Mouse (Mus musculus) adrenal gland, adult 2 months (tissue): ENCODE results near the gene Gata2. TPM values are rescaled to one million over a fixed set of nuclear protein-coding genes. Genes with fewer than 3 reads are reported as not detected.

Experiments used
- DNase-seq: peaks from one replicate; pipeline ENCODE4 v3.0.0; 2021
- polyA plus RNA-seq: library from polyadenylated mRNA; depleted of rRNA; stranded (reverse); fragments of >200 nt; gene quantifications from 2 replicates; pipeline ENCODE4 v1.2.3, GENCODE M21; 2012
- total RNA-seq, 2 experiments: library from RNA; stranded (reverse); gene quantifications; 2 replicates each; pipeline ENCODE4 v1.2.3; 2021

Gene Gata2
- total and polyA plus RNA-seq, 3 experiments, result 23.0 to 184 (median 52.6) TPM

GRCm38 (mm10) chr6:88208321-88208720 is 14.6 kb downstream of the Gata2 start:
- no peak for DNase-seq

- DNase-seq, result no peak
Observed at GRCm38 (mm10) chr6:88209453-88209852, 15.8 kb downstream of the Gata2 start.

- DNase-seq, result no peak
Observed at GRCm38 (mm10) chr6:88210182-88210581, 16.5 kb downstream of the Gata2 start.

DNA sequence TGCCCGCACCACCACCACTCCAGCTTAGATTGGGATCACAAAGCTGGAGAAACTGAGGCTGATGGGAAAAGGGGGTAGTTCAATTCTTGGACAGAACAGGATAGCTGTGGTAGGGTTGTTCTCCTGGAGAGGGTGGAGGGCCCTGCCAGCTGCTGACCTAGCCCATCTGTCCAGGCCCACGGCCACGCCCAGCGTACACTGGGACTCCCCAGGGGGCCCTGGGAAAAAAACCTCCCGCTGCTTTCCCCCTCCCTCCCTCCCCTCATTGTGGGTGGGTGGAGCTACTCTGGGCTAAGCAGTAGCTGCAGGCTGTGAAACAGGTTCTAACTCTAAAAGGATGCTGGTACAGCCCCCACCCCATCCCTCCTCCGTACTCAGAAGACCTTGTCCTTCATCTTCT is 22.1 kb downstream of the Gata2 start:
- DNase-seq, result no peak

DNA sequence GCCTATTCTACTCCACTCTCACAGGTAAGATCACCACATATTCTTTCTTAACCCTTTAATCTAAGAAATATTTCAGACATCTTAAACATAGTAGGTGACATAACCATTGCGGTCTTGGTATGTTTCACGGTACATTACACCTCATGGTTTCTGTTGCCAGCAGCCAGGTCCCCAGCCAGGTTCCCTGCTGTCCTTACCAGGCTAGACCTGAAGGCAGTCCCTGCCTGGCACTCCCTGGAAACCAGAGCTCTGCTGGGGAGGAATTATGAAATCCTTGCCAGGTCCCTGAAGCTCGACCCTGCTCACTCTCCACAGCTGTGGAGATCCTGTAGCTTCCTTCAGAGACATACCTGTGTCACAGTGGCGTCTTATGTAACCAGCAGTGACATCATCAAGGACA is 22.5 kb downstream of the Gata2 start:
- DNase-seq, result no peak

DNA sequence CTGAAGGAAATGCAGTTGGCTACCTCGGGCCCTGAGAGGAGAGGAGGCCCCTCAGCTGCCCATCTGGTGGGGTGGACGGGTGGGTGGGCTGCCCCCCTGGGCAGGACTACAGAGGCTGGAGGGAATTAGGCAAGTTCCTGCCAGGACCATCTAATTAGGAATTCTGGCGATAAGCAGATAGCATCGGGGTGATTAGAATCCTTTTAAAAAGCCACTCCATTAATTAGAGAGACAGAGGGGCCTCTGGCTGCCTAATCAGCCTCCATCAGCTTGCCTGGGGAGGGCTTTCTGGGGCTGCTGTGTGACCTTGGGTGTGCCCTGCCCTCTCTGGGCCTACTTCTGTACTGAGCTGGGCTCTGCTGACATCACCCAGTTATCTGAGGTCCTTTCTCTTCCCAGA is 25.4 kb downstream of the Gata2 start:
- DNase-seq, result no peak

GRCm38 (mm10) chr6:88221968-88222367 is 28.3 kb downstream of the Gata2 start, which contains the start of gene Dnajb8:
Gene Dnajb8, plus strand, starts transcription at chr6:88222268.
- DNase-seq, result no peak

- no peak for DNase-seq
Observed at GRCm38 (mm10) chr6:88226570-88226994, 32.9 kb downstream of the Gata2 start.

DNA sequence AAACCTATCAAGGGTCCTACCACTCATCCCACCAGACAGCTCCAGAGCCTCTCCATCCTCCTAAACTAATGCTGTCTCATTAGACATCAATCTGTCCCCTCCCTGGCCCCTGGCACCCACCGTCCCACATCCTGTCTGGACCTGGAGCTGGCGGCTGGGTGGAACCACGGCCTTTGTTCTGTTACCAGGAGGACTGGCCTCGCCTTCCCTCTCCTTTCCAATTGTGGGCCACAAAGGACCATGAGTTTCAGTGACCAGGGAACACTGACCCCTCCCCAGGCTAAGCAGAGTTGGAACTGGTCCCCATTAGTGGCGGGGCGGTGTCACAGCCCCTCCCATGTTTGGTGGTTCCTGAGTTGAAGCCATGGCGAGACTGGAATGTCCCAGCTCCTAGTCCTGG is 33.8 kb downstream of the Gata2 start:
- DNase-seq, result no peak

DNA sequence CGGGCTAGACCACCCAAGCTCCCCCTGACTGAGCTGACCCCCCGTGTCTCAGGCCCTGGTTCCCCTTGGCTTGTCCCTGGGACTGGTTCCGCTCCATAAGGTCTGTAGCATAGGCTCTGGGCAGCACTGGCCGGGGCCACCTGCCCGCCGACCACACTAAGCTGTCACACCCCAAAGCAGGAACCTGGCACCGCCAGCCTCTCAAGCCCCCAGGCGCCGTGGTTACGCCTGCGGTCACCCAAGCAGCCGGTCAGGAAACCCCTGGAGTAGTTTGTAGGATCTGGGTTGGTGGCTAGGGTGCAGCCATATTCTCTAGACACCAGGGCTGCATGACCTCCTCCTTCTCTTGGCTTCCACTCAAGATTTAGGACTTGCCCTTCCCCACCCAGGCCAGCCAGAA is 35.5 kb downstream of the Gata2 start:
- DNase-seq, result no peak

DNA sequence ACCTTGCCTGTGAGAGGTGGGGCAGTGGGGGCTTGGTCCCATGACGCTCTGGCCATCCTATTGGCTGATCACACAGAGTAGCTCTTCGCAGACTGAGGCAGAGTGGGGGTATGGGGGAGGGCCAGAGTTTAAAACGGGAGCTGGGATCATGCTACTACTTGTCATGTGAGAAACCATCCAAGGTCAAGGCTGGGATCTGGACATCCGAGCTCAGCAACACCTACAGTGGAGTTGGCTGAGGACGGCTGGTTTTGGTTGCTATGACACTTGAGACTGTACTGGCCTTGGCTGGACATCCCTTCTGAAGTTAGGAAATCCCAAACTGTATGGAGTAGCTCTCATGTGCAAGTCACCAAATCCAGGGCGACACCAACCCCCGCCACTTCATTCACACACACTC is 38.1 kb downstream of the Gata2 start:
- no peak for DNase-seq

DNA sequence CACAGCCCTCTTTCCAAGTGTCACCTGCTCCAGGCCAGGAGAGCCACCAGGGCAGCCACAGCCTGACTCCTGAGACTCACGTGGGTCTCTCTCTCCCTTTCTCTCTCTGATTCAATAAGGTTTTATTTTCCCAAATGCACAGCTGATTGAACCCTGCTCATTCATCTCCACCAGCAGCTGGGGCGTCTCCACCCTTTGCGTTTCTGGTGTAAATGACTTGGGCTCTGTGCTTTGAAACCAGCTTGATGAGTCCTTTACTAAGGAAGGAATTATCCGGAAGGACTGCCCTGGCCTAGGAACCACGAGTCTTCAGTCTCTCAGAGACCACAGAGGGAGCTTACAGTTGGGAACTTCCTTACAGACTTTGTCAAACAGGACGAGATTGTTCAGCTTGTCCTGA is 38.5 kb downstream of the Gata2 start:
- no peak for DNase-seq

GRCm38 (mm10) chr6:88233996-88234395 is 40.3 kb downstream of the Gata2 start:
- DNase-seq, result no peak

GRCm38 (mm10) chr6:88235461-88235860 is 41.8 kb downstream of the Gata2 start:
- DNase-seq, result no peak

GRCm38 (mm10) chr6:88235983-88236382 is 42.3 kb downstream of the Gata2 start:
- DNase-seq, result no peak

DNA sequence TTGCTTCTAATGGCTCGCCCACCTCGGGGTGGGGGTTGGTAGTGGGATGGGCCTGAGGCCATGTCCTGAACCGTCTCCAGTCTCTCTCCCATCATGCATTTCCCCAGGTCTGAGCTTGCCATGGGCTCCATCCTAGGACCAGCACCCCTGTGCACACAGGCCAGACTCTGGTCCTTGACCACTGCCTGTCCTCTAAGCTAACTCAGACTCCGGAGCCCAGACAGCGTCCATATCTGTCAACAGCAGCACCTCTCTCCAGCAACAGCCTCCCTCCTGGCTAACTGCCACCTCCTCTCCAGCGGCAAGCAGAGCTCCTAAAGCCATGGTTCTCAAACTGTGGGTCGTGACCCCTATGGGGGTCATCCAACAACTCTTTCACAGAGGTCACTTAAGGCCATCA is 42.8 kb downstream of the Gata2 start:
- no peak for DNase-seq

GRCm38 (mm10) chr6:88242604-88243003 is 48.9 kb downstream of the Gata2 start:
- DNase-seq, result peak; percentile 80

GRCm38 (mm10) chr6:88249231-88249630 is 55.5 kb downstream of the Gata2 start:
- no peak for DNase-seq

DNA sequence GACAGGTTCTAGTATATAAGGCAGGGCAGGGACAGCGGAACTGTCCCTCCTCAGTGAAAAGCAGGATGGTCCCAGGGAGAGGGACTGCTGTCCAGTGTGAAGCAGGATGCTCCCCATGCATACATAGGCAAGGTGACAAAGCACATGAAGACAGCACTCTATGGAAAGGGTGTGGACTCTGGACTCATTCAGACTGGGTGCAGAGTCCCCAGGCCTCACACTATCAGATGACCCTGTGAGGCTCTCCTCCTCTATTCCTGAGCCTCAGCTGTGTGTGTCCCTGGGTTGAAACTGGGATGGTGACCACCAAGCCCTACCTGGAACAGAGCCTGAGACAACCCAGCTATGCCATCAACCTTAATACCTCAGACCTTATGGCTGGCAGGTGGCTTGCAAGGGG is 57.7 kb downstream of the Gata2 start:
- no peak for DNase-seq

DNA sequence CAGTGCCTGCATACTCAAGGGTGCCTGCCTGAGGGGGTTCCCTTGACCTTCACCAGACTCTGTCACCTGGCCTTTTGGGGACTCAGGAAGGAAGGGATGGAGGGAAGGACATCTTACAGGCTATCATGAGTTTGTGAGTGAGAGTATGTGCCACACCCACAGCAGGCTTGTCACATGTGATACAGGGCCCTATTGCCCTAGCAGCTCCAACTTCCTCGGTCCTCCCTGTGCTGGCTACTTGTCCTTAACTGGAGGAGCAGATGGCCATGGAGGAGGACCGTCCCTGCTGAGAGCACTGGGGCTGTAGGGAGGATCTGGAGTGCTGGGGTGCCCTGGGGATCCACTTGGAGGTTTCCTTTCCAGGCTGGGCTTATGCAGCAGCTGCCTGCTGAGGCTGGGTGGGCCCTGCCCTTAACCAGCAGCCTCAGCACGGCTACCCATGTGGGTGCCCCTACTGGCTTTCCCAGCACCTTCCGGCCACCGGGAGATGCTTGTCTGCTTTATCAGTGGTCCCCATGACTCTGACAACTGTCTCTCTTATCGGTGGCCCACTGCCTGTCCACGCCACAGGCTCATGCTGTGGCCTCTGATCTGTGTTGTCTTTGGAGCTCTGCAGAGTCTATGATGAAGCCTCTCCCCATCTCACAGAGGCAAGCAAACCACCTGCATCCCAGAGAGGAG is 58.2 kb downstream of the Gata2 start:
- no peak for DNase-seq

DNA sequence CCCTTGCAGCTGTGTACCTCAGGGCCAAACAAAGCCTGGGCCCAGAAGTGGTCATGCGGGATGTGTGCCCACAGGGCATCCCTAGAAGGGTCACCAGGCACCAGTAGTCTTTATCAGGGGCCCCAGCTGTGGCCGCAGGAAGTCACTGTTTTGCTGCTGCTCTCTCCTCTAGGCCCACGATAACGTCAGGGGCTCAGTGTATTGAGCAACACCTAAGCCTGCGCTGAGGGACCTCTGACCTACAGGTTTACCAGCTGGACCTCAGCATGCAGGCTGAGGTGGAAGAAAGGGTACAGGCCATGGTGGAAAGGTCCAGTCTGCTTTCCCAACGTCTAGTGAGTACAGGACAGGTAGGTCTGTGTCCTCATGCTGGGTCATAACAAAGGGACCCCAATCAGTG is 60.4 kb downstream of the Gata2 start:
- DNase-seq, result no peak

DNA sequence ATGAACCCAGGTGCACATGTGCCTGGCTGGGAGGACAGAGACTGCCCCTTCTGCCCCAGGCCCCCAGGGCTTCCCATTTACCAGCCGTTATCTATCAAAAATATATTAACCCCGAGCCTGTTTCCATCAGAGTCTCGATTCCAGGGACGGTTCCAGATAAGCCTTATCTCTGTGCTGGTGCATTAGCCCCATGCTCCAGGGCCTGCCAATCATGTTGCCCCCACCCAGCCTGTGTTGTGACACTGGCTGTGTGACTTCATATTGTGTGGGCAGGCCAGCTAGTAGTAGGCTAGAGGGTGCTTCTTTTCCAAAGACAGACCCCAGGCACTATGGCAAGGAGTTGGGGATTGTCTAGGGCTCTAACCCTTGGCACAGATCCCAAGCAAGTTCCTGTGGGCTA is 61.7 kb downstream of the Gata2 start:
- peak; percentile 11 for DNase-seq
